Mouse (Mus musculus): ENCODE measurements around the gene Stk39.
"Not testable (repeated sequence)": the region's sequence is repeated elsewhere in the genome, so short reads cannot be mapped to it uniquely, and the experiment has no call there.

The Stk39 gene

GRCm38 (mm10) chr2:68244556-68244955, 227.5 kb downstream of the Stk39 start:
- no peak for DNase-seq (ENCODE audit: low read depth in 2 of 2, low spot score in 2 of 2)

- DNase-seq (ENCODE audit: low read depth in 2 of 2, low spot score in 2 of 2) = no peak
Measured at GRCm38 (mm10) chr2:68243879-68244553, 228.1 kb downstream of the Stk39 start.

- no peak for DNase-seq (ENCODE audit: low read depth in 2 of 2, low spot score in 2 of 2)
Measured at GRCm38 (mm10) chr2:68243273-68243672, 228.8 kb downstream of the Stk39 start.

GRCm38 (mm10) chr2:68242069-68242468, 230.0 kb downstream of the Stk39 start:
- DNase-seq (ENCODE audit: low read depth in 2 of 2, low spot score in 2 of 2) = no peak

- DNase-seq (ENCODE audit: low read depth in 2 of 2, low spot score in 2 of 2) = no peak
Measured at GRCm38 (mm10) chr2:68241640-68242039, 230.4 kb downstream of the Stk39 start.

GRCm38 (mm10) chr2:68239415-68239814, 232.7 kb downstream of the Stk39 start:
- not testable (repeated sequence) for DNase-seq (ENCODE audit: low read depth in 2 of 2, low spot score in 2 of 2)

GRCm38 (mm10) chr2:68232929-68233328, 239.1 kb downstream of the Stk39 start:
- no peak for DNase-seq (ENCODE audit: low read depth in 2 of 2, low spot score in 2 of 2)

- DNase-seq (ENCODE audit: low read depth in 2 of 2, low spot score in 2 of 2) = no peak
Measured at GRCm38 (mm10) chr2:68229872-68230271, 242.2 kb downstream of the Stk39 start.

GRCm38 (mm10) chr2:68229081-68229480, 243.0 kb downstream of the Stk39 start:
- no peak for DNase-seq (ENCODE audit: low read depth in 2 of 2, low spot score in 2 of 2)

GRCm38 (mm10) chr2:68222227-68222873, 249.7 kb downstream of the Stk39 start:
- DNase-seq (ENCODE audit: low read depth in 2 of 2, low spot score in 2 of 2) = no peak

GRCm38 (mm10) chr2:68221226-68221625, 250.8 kb downstream of the Stk39 start:
- DNase-seq (ENCODE audit: low read depth in 2 of 2, low spot score in 2 of 2) = no peak

- no peak for DNase-seq (ENCODE audit: low read depth in 2 of 2, low spot score in 2 of 2)
Measured at GRCm38 (mm10) chr2:68219823-68220222, 252.2 kb downstream of the Stk39 start.

- DNase-seq (ENCODE audit: low read depth in 2 of 2, low spot score in 2 of 2) = no peak
Measured at GRCm38 (mm10) chr2:68215176-68215575, 256.9 kb downstream of the Stk39 start.

- DNase-seq (ENCODE audit: low read depth in 2 of 2, low spot score in 2 of 2) = no peak
Measured at GRCm38 (mm10) chr2:68214400-68214799, 257.7 kb downstream of the Stk39 start.

GRCm38 (mm10) chr2:68211443-68211842, 260.6 kb downstream of the Stk39 start:
- no peak for DNase-seq (ENCODE audit: low read depth in 2 of 2, low spot score in 2 of 2)

- no peak for DNase-seq (ENCODE audit: low read depth in 2 of 2, low spot score in 2 of 2)
Measured at GRCm38 (mm10) chr2:68196245-68196644, 275.8 kb downstream of the Stk39 start.

GRCm38 (mm10) chr2:68194444-68194843, 277.6 kb downstream of the Stk39 start:
- DNase-seq (ENCODE audit: low read depth in 2 of 2, low spot score in 2 of 2) = no peak

- no peak for DNase-seq (ENCODE audit: low read depth in 2 of 2, low spot score in 2 of 2)
Measured at GRCm38 (mm10) chr2:68193465-68193837, 278.6 kb downstream of the Stk39 start.

GRCm38 (mm10) chr2:68192605-68193464, 279.2 kb downstream of the Stk39 start:
- DNase-seq (ENCODE audit: low read depth in 2 of 2, low spot score in 2 of 2) = no peak

GRCm38 (mm10) chr2:68176425-68176824, 295.6 kb downstream of the Stk39 start:
- no peak for DNase-seq (ENCODE audit: low read depth in 2 of 2, low spot score in 2 of 2)

- DNase-seq (ENCODE audit: low read depth in 2 of 2, low spot score in 2 of 2) = no peak
Measured at GRCm38 (mm10) chr2:68171306-68171705, 300.8 kb downstream of the Stk39 start.

GRCm38 (mm10) chr2:68162012-68162411, 310.1 kb downstream of the Stk39 start:
- no peak for DNase-seq (ENCODE audit: low read depth in 2 of 2, low spot score in 2 of 2)

All from CD8-positive naive resting alpha-beta T cell, adult 2 months (primary cell).